Mouse (Mus musculus): ENCODE data around the gene Arid5b. TPM values are rescaled to one million over a fixed set of nuclear protein-coding genes. Genes with fewer than 3 reads are reported as not detected.

Arid5b gene
- polyA plus RNA-seq, 1 experiment from 2014 or later: 19.0 TPM

GRCm38 (mm10) chr10:68054131-68054530 is 224.4 kb downstream of the Arid5b start:
- Histone ChIP-seq H3K9ac (no peak overlapping the region), H3K36me3 (replicated peaks) (no peaks in the 10 kb centered on the region), H3K27ac (no peak overlapping the region), H3K4me2 (no peak overlapping the region), H3K27me3 (replicated peaks) (no peaks in the 10 kb centered on the region), H3K4me3 (no peak overlapping the region), H3K9me3 (no peaks in the 10 kb centered on the region), H3K4me1 (no peaks in the 10 kb centered on the region)
- 84% methylated on average over 5 of the region's 5 CpGs for WGBS
- no peak for ATAC-seq (replicated peaks)

DNA sequence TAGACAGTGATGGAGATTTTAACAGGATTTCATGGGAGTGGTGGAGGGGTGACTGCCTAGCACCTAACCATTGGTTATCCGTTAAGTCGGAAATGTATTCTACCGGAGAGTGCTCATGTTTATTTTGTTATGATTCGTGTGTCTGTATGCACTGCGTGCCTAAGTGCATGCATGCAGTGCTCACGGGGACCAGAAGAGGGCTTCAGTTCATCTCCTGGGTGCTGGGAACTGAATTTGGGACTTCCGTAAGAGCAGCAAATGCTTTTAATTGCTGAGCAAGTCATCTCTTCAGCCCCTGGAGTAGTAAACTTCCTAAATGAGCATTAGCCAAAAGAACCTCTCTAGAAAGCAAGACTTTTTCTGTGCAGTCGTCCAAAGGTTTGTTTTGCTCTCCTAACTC is 226.2 kb downstream of the Arid5b start:
- Histone ChIP-seq H3K27ac (no peak overlapping the region), H3K4me3 (no peak overlapping the region), H3K36me3 (replicated peaks) (no peaks in the 10 kb centered on the region), H3K9ac (no peak overlapping the region), H3K9me3 (no peaks in the 10 kb centered on the region), H3K27me3 (replicated peaks) (no peaks in the 10 kb centered on the region), H3K4me1 (no peaks in the 10 kb centered on the region), H3K4me2 (no peak overlapping the region)
- 89% methylated on average over 8 of the region's 8 CpGs for WGBS
- no peak for ATAC-seq (replicated peaks)

DNA sequence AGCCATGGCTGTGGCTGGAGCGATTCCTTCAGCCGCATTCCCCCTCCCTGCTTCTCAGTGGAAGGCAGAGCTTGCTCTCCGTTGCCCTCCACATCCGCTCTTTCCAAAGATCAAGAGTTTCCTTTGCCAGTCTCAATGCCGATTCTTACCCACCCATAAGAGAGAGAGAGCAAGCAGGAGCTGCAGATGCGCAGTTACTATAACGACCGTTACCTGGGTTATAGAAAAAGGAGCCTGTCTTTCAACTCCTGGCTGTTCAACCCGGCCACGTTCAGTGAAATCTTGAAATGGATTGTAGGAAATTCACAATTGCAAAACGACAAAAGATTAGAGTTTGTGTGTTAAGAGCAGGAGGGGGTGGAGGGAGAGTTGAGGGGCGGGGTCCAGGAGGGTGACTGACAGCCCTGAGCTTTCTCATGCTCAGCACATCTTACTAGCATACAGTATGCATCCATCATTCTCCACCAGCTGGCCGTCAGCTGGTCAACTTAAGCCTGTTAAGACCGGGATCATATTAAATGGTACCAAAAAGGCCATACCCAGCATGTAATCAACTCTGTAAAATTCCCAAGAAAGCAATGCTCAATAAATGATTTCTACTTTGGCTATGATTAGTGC is 227.1 kb downstream of the Arid5b start:
- Histone ChIP-seq H3K4me2 (no peak overlapping the region), H3K4me3 (no peak overlapping the region), H3K27ac (no peak overlapping the region), H3K4me1 (no peaks in the 10 kb centered on the region), H3K27me3 (replicated peaks) (no peaks in the 10 kb centered on the region), H3K9ac (no peak overlapping the region), H3K36me3 (replicated peaks) (no peaks in the 10 kb centered on the region), H3K9me3 (no peaks in the 10 kb centered on the region)
- 78% methylated on average over 14 of the region's 14 CpGs for WGBS
- ATAC-seq (replicated peaks): peak; percentile 52

DNA sequence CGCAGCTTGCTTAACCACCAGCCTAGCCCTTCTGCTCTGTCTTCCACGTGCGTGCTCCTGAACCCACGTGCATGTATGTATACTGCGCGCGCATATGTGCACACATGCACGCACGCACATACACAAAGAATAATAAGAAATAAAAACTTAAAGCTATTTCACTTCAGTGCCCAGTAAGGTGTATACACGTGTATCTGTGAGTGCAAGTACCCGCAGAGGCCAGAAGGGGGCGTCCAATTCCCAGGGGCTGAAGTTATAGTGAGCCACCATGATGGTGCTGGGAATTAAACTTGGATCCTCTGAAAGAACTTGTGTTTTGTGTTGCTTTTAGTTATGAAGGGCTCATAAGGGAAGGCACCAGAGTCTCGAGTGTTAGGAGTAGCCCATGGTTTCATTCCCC is 227.7 kb downstream of the Arid5b start:
- 91% methylated on average over 13 of the region's 13 CpGs for WGBS
- no peak overlapping the region for H3K9ac ChIP-seq
- no peak for ATAC-seq (replicated peaks)

DNA sequence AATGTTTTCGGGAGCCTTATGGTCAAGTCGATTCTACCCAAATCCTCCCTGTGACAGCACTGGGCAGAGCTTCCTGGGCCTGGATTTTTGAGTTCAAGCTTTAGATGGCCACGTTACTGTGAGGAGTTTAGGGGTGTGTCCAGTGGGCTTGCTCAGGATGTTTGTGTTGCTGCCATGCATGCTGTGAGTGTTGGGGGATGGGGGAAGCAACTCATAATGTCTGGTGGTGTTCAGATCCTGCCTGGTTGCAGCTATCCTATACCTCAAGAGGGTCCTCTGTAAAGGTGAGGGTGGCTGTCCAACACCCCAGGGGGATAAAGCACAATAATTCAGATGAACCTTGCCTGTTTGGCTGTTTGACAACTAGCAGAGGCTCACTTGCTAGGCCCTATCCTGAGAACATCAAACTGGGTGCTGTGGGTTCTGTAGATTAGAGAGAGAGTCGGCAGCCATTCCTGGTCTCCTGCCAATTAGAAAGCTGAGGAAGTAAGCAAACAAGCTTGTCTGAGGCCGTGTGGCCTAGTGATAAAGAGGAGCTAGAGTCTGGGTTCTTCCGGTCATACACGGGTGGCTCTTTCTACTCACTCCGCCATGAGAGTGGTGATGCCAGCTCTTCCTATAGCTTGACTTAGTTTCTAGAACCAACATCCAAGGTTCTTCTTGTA is 229.8 kb downstream of the Arid5b start:
- H3K27me3 ChIP-seq (replicated peaks): no peaks in the 10 kb centered on the region
- no peaks in the 10 kb centered on the region; the same call in 1 of the 2 replicates for H3K4me1 ChIP-seq
- H3K27ac ChIP-seq: no peak overlapping the region
- no peak for ATAC-seq (replicated peaks)
- H3K9ac ChIP-seq: no peak overlapping the region
- no peak overlapping the region for H3K4me2 ChIP-seq
- 91% methylated on average over 8 of the region's 8 CpGs for WGBS
- H3K36me3 ChIP-seq (replicated peaks): no peaks in the 10 kb centered on the region
- H3K9me3 ChIP-seq: no peaks in the 10 kb centered on the region
- no peak overlapping the region for H3K4me3 ChIP-seq

More for the DNA sequence above, 227.7 kb downstream of the Arid5b start:
- Histone ChIP-seq H3K27ac (no peak overlapping the region), H3K4me1 (no peaks in the 10 kb centered on the region), H3K36me3 (replicated peaks) (no peaks in the 10 kb centered on the region), H3K4me2 (no peak overlapping the region), H3K9me3 (no peaks in the 10 kb centered on the region), H3K27me3 (replicated peaks) (no peaks in the 10 kb centered on the region), H3K4me3 (no peak overlapping the region)

GRCm38 (mm10) chr10:68044864-68045263 is 233.7 kb downstream of the Arid5b start:
- H3K4me2 ChIP-seq: no peak overlapping the region
- H3K27me3 ChIP-seq (replicated peaks): no peaks in the 10 kb centered on the region
- H3K4me1 ChIP-seq: peaks cover 2% of the 10 kb centered on the region
- no peak for ATAC-seq (replicated peaks)
- H3K9me3 ChIP-seq: no peaks in the 10 kb centered on the region
- H3K4me3 ChIP-seq: no peak overlapping the region
- no peak overlapping the region for H3K27ac ChIP-seq
- no peaks in the 10 kb centered on the region for H3K36me3 ChIP-seq (replicated peaks)
- WGBS: 63% methylated on average over 8 of the region's 8 CpGs
- H3K9ac ChIP-seq: no peak overlapping the region

- Histone ChIP-seq H3K9me3 (no peaks in the 10 kb centered on the region), H3K4me2 (no peak overlapping the region), H3K4me3 (no peak overlapping the region), H3K27me3 (replicated peaks) (no peaks in the 10 kb centered on the region), H3K9ac (no peak overlapping the region), H3K27ac (no peak overlapping the region), H3K36me3 (replicated peaks) (no peaks in the 10 kb centered on the region), H3K4me1 (peaks cover 11% of the 10 kb centered on the region)
- 34% methylated on average over 6 of the region's 6 CpGs for WGBS
- ATAC-seq (replicated peaks): no peak
Measured at GRCm38 (mm10) chr10:68043973-68044372, 234.6 kb downstream of the Arid5b start.

Data from midbrain, embryonic 15.5 days (tissue).